Comparison of ENCODE assay signal across 9 mouse cellular contexts in the genomic region with DNA sequence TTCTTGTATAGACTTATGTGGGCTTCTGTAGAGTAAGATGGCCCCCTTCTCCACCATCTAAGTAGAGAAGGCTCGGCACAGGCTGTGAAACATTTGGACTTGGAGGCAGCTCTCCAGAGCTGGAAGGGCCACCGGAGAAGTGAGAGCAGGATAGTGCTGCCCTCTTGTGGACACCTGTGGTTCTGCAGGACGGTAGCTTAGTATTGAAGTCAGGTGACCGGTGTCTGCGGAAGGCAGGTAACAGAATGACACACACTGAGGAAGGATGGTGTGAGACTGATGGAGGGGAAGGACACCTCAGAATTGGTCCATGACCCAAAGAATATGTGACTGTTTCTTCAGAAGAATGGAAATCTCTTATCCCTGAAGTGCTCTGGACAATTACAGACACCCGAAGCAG. TPM values are rescaled to one million over a fixed set of nuclear protein-coding genes. Genes with fewer than 3 reads are reported as not detected.
DNase-seq lines count a peak whose midpoint lies in the region; ATAC-seq and TF ChIP-seq lines count a peak whose summit lies in the region.
"Had no signal": no experiment of that assay in that cellular context is flagged by ENCODE, and none has a peak within 500 bp of the region (broad histone marks: within the 10 kb centered on the region; RNA-seq: fewer than 3 reads in every experiment).

No protein-coding gene starts in this region.

- TF ChIP-seq CTCF in lung, adult 2 months (IDR thresholded peaks at IDR 0.05; ENCODE audit: insufficient read depth, low read length): peak; percentile 90

- no peak overlapping the region for H3K9ac ChIP-seq in neural tube, embryonic 15.5 days (replicated peaks)
- H3K9ac ChIP-seq: heart, embryonic 13.5 days had no signal

- H3K4me1 ChIP-seq in neural tube, embryonic 15.5 days: no peaks in the 10 kb centered on the region
- no peaks in the 10 kb centered on the region for H3K4me1 ChIP-seq in lung, adult 2 months (ENCODE audit: control insufficient read depth, insufficient read depth, low read length)

- peak; percentile 59 for DNase-seq in CD4-positive, CD25-positive, alpha-beta regulatory T cell, adult 2 months (ENCODE audit: low read depth, low spot score)
- peak; percentile 69 for DNase-seq in neural tube, embryonic 10.5 days (ENCODE audit: extremely low spot score, low spot score)
- DNase-seq in cerebellum, postnatal 36 days: peak; percentile 67 to 79
- DNase-seq in heart, postnatal 4 days: peak; percentile 64
- DNase-seq in lung, adult 2 months: peak; percentile 48
- peak; percentile 7 for DNase-seq in spleen, adult 12 weeks (ENCODE audit: low spot score)

- no peak overlapping the region for H3K4me2 ChIP-seq in neural tube, embryonic 15.5 days
- H3K4me2 ChIP-seq: heart, embryonic 13.5 days had no signal

- no peaks in the 10 kb centered on the region for H3K9me3 ChIP-seq in neural tube, embryonic 15.5 days (replicated peaks)
- H3K9me3 ChIP-seq: heart, embryonic 13.5 days had no signal

- WGBS in neural tube, embryonic 15.5 days: 31% methylated on average over 6 of the region's 6 CpGs
- 30% methylated on average over 6 of the region's 6 CpGs for WGBS in lung, adult 2 months

- TF ChIP-seq POLR2A in lung, adult 2 months (IDR thresholded peaks at IDR 0.05; ENCODE audit: borderline replicate concordance, extremely low read depth, low read depth, low read length): no peak

- no peaks in the 10 kb centered on the region for H3K36me3 ChIP-seq in neural tube, embryonic 15.5 days
- H3K36me3 ChIP-seq: heart, embryonic 13.5 days had no signal

- H3K4me3 ChIP-seq in neural tube, embryonic 15.5 days (replicated peaks): no peak overlapping the region
- H3K4me3 ChIP-seq in lung, adult 2 months (replicated peaks; ENCODE audit: extremely low read depth, low read depth, low read length): no peak overlapping the region
- H3K4me3 ChIP-seq: heart, embryonic 13.5 days had no signal

- H3K27ac ChIP-seq in neural tube, embryonic 15.5 days (replicated peaks): no peak overlapping the region
- H3K27ac ChIP-seq: heart, embryonic 13.5 days had no signal

- ATAC-seq in CD4-positive, CD25-positive, alpha-beta regulatory T cell, adult 4 months: no peak
- no peak for ATAC-seq in neural tube, embryonic 15.5 days (ENCODE audit: low FRiP score)

- H3K27me3 ChIP-seq in neural tube, embryonic 15.5 days (replicated peaks): peaks cover 46% of the 10 kb centered on the region

RNA-seq across cellular contexts. Expression of gene Lmx1a, which starts 19.2 kb away (rescaled TPM):
- polyA plus RNA-seq in CD4-positive, CD25-positive, alpha-beta regulatory T cell, adult 4 months (2017; shearing (Covaris generic)): not detected
- polyA plus RNA-seq in neural tube, embryonic 15.5 days (2015; fragmentation: Nextera tagmentation; extraction: Ambion mirVana): 0.43 and 0.68 TPM in 2 replicates
- total RNA-seq in heart, postnatal 4 days (2021): not detected
- polyA plus RNA-seq in lung, adult 2 months (2012; rRNA removed): not detected in 2 replicates

Comparison
In these comparisons a context has a peak if more than half of its experiments do, and no peak if none do; other contexts are left out.
1. DNase-seq: peak in every context shown above with its lines; median percentile 73 in cerebellum, postnatal 36 days; 69 in neural tube, embryonic 10.5 days; 64 in heart, postnatal 4 days; 59 in CD4-positive, CD25-positive, alpha-beta regulatory T cell, adult 2 months; 48 in lung, adult 2 months; 7 in spleen, adult 12 weeks.